In genomic region chr17:49627011-49627794, GRCm38 (mm10) we compare ENCODE assay signal across 13 mouse cellular contexts. TPM values are rescaled to one million over a fixed set of nuclear protein-coding genes. Genes with fewer than 3 reads are reported as not detected.
DNase-seq lines count a peak whose midpoint lies in the region; ATAC-seq and TF ChIP-seq lines count a peak whose summit lies in the region.
"Had no signal": no experiment of that assay in that cellular context is flagged by ENCODE, and none has a peak within 500 bp of the region (broad histone marks: within the 10 kb centered on the region; RNA-seq: fewer than 3 reads in every experiment).

No protein-coding gene starts in this region.

- peak overlapping the region; percentile 34 for H3K4me2 ChIP-seq in heart, embryonic 12.5 days
- H3K4me2 ChIP-seq in heart, embryonic 14.5 days (ENCODE audit: low read length): no peak overlapping the region
- H3K4me2 ChIP-seq in liver, embryonic 14.5 days (ENCODE audit: low read depth): no peak overlapping the region
- no peak overlapping the region for H3K4me2 ChIP-seq in hindbrain, embryonic 12.5 days (replicated peaks)
- H3K4me2 ChIP-seq: forebrain, embryonic 15.5 days had no signal

- WGBS in heart, embryonic 12.5 days: 45% methylated on average over 13 of the region's 13 CpGs
- WGBS in heart, embryonic 14.5 days: 36% methylated on average over 13 of the region's 13 CpGs
- 63% methylated on average over 13 of the region's 13 CpGs for WGBS in liver, embryonic 14.5 days (ENCODE audit: insufficient replicate concordance)
- 85% methylated on average over 13 of the region's 13 CpGs for WGBS in midbrain, embryonic 10.5 days
- 81% methylated on average over 13 of the region's 13 CpGs for WGBS in hindbrain, embryonic 12.5 days

- H3K4me1 ChIP-seq in heart, embryonic 12.5 days (replicated peaks): peaks cover 37% of the 10 kb centered on the region
- peaks cover 13 to 36% of the 10 kb centered on the region in 2 experiments; a peak in 3 of 4 replicates for H3K4me1 ChIP-seq in heart, embryonic 14.5 days (ENCODE audit: control insufficient read depth in 2 of 2, insufficient read depth in 2 of 2, low read length in 2 of 2)
- peaks cover 0 to 2% of the 10 kb centered on the region in 2 experiments; a peak in 1 of 4 replicates for H3K4me1 ChIP-seq in liver, embryonic 14.5 days (replicated peaks; ENCODE audit: control insufficient read depth in 2 of 2, insufficient read depth in 2 of 2, low read length in 1 of 2)
- H3K4me1 ChIP-seq in midbrain, embryonic 10.5 days: no peaks in the 10 kb centered on the region
- H3K4me1 ChIP-seq in hindbrain, embryonic 12.5 days: 0 out of 2 replicates have a peak, but pooled peaks cover 3% of the 10 kb centered on the region
- H3K4me1 ChIP-seq: forebrain, embryonic 15.5 days had no signal

- no peak overlapping the region for H3K4me3 ChIP-seq in heart, embryonic 12.5 days
- no peak overlapping the region for H3K4me3 ChIP-seq in heart, embryonic 14.5 days (ENCODE audit: control insufficient read depth in 1 of 2, insufficient read depth in 1 of 2, low read depth in 1 of 2, low read length in 2 of 2)
- H3K4me3 ChIP-seq in liver, embryonic 14.5 days (ENCODE audit: insufficient read depth in 1 of 2, low read depth in 2 of 2, low read length in 2 of 2): no peak overlapping the region
- no peak overlapping the region for H3K4me3 ChIP-seq in layer of hippocampus, adult 2 months
- no peak overlapping the region for H3K4me3 ChIP-seq in midbrain, embryonic 10.5 days
- H3K4me3 ChIP-seq in hindbrain, embryonic 12.5 days: no peak overlapping the region
- H3K4me3 ChIP-seq: forebrain, embryonic 15.5 days; myocyte had no signal

- TF ChIP-seq CTCF in liver, embryonic 14.5 days (IDR thresholded peaks at IDR 0.05; ENCODE audit: low read depth): no peak
- TF ChIP-seq CTCF in layer of hippocampus, adult 2 months (conservative IDR thresholded peaks at IDR 0.05): no peak

- no peaks in the 10 kb centered on the region for H3K27me3 ChIP-seq in heart, embryonic 12.5 days (replicated peaks)
- H3K27me3 ChIP-seq in heart, embryonic 14.5 days (ENCODE audit: control insufficient read depth, insufficient read depth, low read length): no peaks in the 10 kb centered on the region
- H3K27me3 ChIP-seq in liver, embryonic 14.5 days (ENCODE audit: control insufficient read depth, insufficient read depth, low read length): no peaks in the 10 kb centered on the region
- H3K27me3 ChIP-seq in midbrain, embryonic 10.5 days (ENCODE audit: low read depth, poor library complexity, severe bottlenecking): no peaks in the 10 kb centered on the region
- no peaks in the 10 kb centered on the region for H3K27me3 ChIP-seq in hindbrain, embryonic 12.5 days
- H3K27me3 ChIP-seq: forebrain, embryonic 15.5 days had no signal

- H3K9me3 ChIP-seq in heart, embryonic 12.5 days (replicated peaks): 0 out of 2 replicates have a peak, but pooled peaks cover 2% of the 10 kb centered on the region
- peaks cover 3% of the 10 kb centered on the region; the same call in 1 of the 2 replicates for H3K9me3 ChIP-seq in heart, embryonic 14.5 days (ENCODE audit: control insufficient read depth, low read length)
- H3K9me3 ChIP-seq in liver, embryonic 14.5 days (ENCODE audit: control insufficient read depth, low read length): no peaks in the 10 kb centered on the region
- H3K9me3 ChIP-seq in midbrain, embryonic 10.5 days (replicated peaks): no peaks in the 10 kb centered on the region
- no peaks in the 10 kb centered on the region for H3K9me3 ChIP-seq in hindbrain, embryonic 12.5 days (replicated peaks)
- H3K9me3 ChIP-seq: forebrain, embryonic 15.5 days had no signal

- no peaks in the 10 kb centered on the region for H3K36me3 ChIP-seq in heart, embryonic 12.5 days
- no peaks in the 10 kb centered on the region for H3K36me3 ChIP-seq in heart, embryonic 14.5 days (ENCODE audit: control insufficient read depth, insufficient read depth, low read length)
- H3K36me3 ChIP-seq in liver, embryonic 14.5 days (replicated peaks; ENCODE audit: control insufficient read depth, insufficient read depth, low read depth): no peaks in the 10 kb centered on the region
- H3K36me3 ChIP-seq in midbrain, embryonic 10.5 days: no peaks in the 10 kb centered on the region
- no peaks in the 10 kb centered on the region for H3K36me3 ChIP-seq in hindbrain, embryonic 12.5 days
- H3K36me3 ChIP-seq: forebrain, embryonic 15.5 days had no signal

- ATAC-seq in heart, embryonic 12.5 days (ENCODE audit: insufficient number of reproducible peaks, low FRiP score): peak; percentile 68
- ATAC-seq in heart, embryonic 14.5 days (ENCODE audit: insufficient number of reproducible peaks, insufficient read depth, low FRiP score, low read depth): peak; percentile 79
- ATAC-seq in liver, embryonic 14.5 days (ENCODE audit: insufficient read depth): peak; percentile 60
- ATAC-seq in hindbrain, embryonic 12.5 days (ENCODE audit: low FRiP score): no peak
- ATAC-seq: forebrain, embryonic 15.5 days; inflammation-experienced regulatory T-cells, adult 6 months had no signal

- H3K9ac ChIP-seq in heart, embryonic 12.5 days: no peak overlapping the region
- no peak overlapping the region for H3K9ac ChIP-seq in heart, embryonic 14.5 days (ENCODE audit: low read length)
- H3K9ac ChIP-seq in liver, embryonic 14.5 days (replicated peaks): no peak overlapping the region
- H3K9ac ChIP-seq in hindbrain, embryonic 12.5 days: no peak overlapping the region
- H3K9ac ChIP-seq: forebrain, embryonic 15.5 days had no signal

- no peak for DNase-seq in heart, adult 8-10 months (ENCODE audit: low spot score)
- peak; percentile 63 to 69 for DNase-seq in kidney, adult 8-10 months
- peak in 1 of 3 experiments; percentile 10 for DNase-seq in liver, embryonic 14.5 days (ENCODE audit: low read depth in 3 of 3, low spot score in 3 of 3)
- DNase-seq in layer of hippocampus, adult 2 months (ENCODE audit: low spot score in 2 of 2): no peak
- no peak for DNase-seq in midbrain, embryonic 10.5 days (ENCODE audit: low spot score)
- DNase-seq: retina, postnatal 1 day had no signal

- no peak for TF ChIP-seq EP300 in liver, embryonic 14.5 days (IDR thresholded peaks at IDR 0.05; ENCODE audit: low read depth)

- H3K27ac ChIP-seq in heart, embryonic 12.5 days (ENCODE audit: poor library complexity, severe bottlenecking): peak overlapping the region; percentile 52
- peak overlapping the region; percentile 47 to 68; a peak in 3 of 4 replicates for H3K27ac ChIP-seq in heart, embryonic 14.5 days (replicated peaks in 1 of 2; ENCODE audit: control insufficient read depth in 1 of 2, insufficient read depth in 1 of 2, low read depth in 2 of 2, low read length in 2 of 2)
- H3K27ac ChIP-seq in liver, embryonic 14.5 days: no peak overlapping the region
- H3K27ac ChIP-seq in layer of hippocampus, adult 2 months: no peak overlapping the region
- no peak overlapping the region for H3K27ac ChIP-seq in midbrain, embryonic 10.5 days (replicated peaks)
- H3K27ac ChIP-seq in hindbrain, embryonic 12.5 days: no peak overlapping the region
- H3K27ac ChIP-seq: forebrain, embryonic 15.5 days had no signal

RNA-seq across cellular contexts. Expression of gene Kif6, which starts 12.3 kb away (rescaled TPM):
- 1.4 and 2.5 TPM in 2 replicates for polyA plus RNA-seq in heart, embryonic 12.5 days (2016; fragmentation: Nextera tagmentation; extraction: Ambion mirVana)
- total RNA-seq in heart, adult 8-10 months (2022): 1 to 10 TPM; 3.8 to 4.9 (median 4.1) TPM
- polyA plus RNA-seq in heart, embryonic 14.5 days (2014; fragmentation: Nextera tagmentation; extraction: Ambion mirVana): 1.9 and 2.8 TPM in 2 replicates
- polyA plus RNA-seq in liver, embryonic 14.5 days (2012; rRNA removed): 0.06 and 0.11 TPM in 2 replicates
- polyA plus RNA-seq in liver, embryonic 14.5 days (2014; fragmentation: Nextera tagmentation; extraction: Ambion mirVana): 0.09 TPM in 1 of 2 replicates, not detected in the other
- 1 to 10 TPM; 5.0 to 6.1 TPM for total RNA-seq in layer of hippocampus, adult 2 months (2021)
- polyA plus RNA-seq in midbrain, embryonic 10.5 days (2016; fragmentation: Nextera tagmentation; extraction: Ambion mirVana): 1.6 and 2.3 TPM in 2 replicates
- polyA plus RNA-seq in hindbrain, embryonic 12.5 days (2016; fragmentation: Nextera tagmentation; extraction: Ambion mirVana): 3.2 and 4.3 TPM in 2 replicates
- total RNA-seq: CH12.LX had no signal
- polyA plus RNA-seq: inflammation-experienced regulatory T-cells, adult 6 months had no signal

Comparison
In these comparisons a context has a peak if more than half of its experiments do, and no peak if none do; other contexts are left out.
1. H3K27ac ChIP-seq: peak in heart, embryonic 12.5 days (single experiment) and heart, embryonic 14.5 days (2 of 2); none in liver, embryonic 14.5 days (single experiment), layer of hippocampus, adult 2 months (single experiment), midbrain, embryonic 10.5 days (single experiment) and hindbrain, embryonic 12.5 days (single experiment).
2. DNase-seq: peak in kidney, adult 8-10 months (2 of 2); none in heart, adult 8-10 months (single experiment), layer of hippocampus, adult 2 months (0 of 2) and midbrain, embryonic 10.5 days (single experiment).